Mouse (Mus musculus) left cerebral cortex, postnatal 4 days (tissue): ENCODE measurements around the gene Ddx43. TPM values are rescaled to one million over a fixed set of nuclear protein-coding genes. Genes with fewer than 3 reads are reported as not detected.
"Not testable (repeated sequence)": the region's sequence is repeated elsewhere in the genome, so short reads cannot be mapped to it uniquely, and the experiment has no call there.

ENCODE experiments used
- DNase-seq: peaks from one replicate; pipeline ENCODE4 v3.0.0-alpha.2; 2022
- intact Hi-C: fragments of 180-260 bp; cut with DNase I; formaldehyde crosslinking; loops from one replicate; pipeline ENCODE4 v1.15.1; 2025
- total RNA-seq, 2 experiments: library from RNA; stranded (reverse); gene quantifications; 2 replicates each; pipeline ENCODE4 v1.2.3; 2021

Gene Ddx43
- total RNA-seq = under 1 TPM in 1 of 2 experiments, not detected in 1; 0.20 TPM

GRCm38 (mm10) chr9:78395630-78396351, at the start of gene Ddx43:
Ddx43 (plus strand) TSS chr9:78395777.
- DNase-seq = peak; percentile 60
- intact Hi-C loops = no loop called here

- no peak for DNase-seq
- intact Hi-C loops = no loop called here
Observed at GRCm38 (mm10) chr9:78347004-78347403, 48.6 kb upstream of the Ddx43 start.

- intact Hi-C loops, DNase-seq: not testable (repeated sequence)
Observed at GRCm38 (mm10) chr9:78348206-78349004, 47.2 kb upstream of the Ddx43 start.

GRCm38 (mm10) chr9:78349141-78349540, 46.4 kb upstream of the Ddx43 start:
- intact Hi-C loops, DNase-seq: not testable (repeated sequence)

- DNase-seq, intact Hi-C loops: not testable (repeated sequence)
Observed at GRCm38 (mm10) chr9:78350007-78350406, 45.6 kb upstream of the Ddx43 start.

GRCm38 (mm10) chr9:78351504-78352220, 43.9 kb upstream of the Ddx43 start:
- intact Hi-C loops = no loop called here
- no peak for DNase-seq

- intact Hi-C loops = no loop called here
- DNase-seq = no peak
Observed at GRCm38 (mm10) chr9:78354665-78355578, 40.7 kb upstream of the Ddx43 start.

GRCm38 (mm10) chr9:78355611-78356010, 40.0 kb upstream of the Ddx43 start, which contains the start of gene Gsta2:
Gsta2 (minus strand) TSS chr9:78355788.
- DNase-seq = no peak
- intact Hi-C loops = no loop called here

GRCm38 (mm10) chr9:78358053-78358452, 37.5 kb upstream of the Ddx43 start:
- peak; percentile 68 for DNase-seq
- intact Hi-C loops = no loop called here

GRCm38 (mm10) chr9:78359750-78360483, 35.7 kb upstream of the Ddx43 start:
- intact Hi-C loops = no loop called here
- no peak for DNase-seq

GRCm38 (mm10) chr9:78360484-78360872, 35.1 kb upstream of the Ddx43 start:
- intact Hi-C loops = no loop called here
- DNase-seq = no peak

GRCm38 (mm10) chr9:78363374-78363773, 32.2 kb upstream of the Ddx43 start:
- intact Hi-C loops = no loop called here
- no peak for DNase-seq

GRCm38 (mm10) chr9:78364701-78365100, 30.9 kb upstream of the Ddx43 start:
- intact Hi-C loops = no loop called here

GRCm38 (mm10) chr9:78365850-78366544, 29.6 kb upstream of the Ddx43 start:
- DNase-seq = no peak
- intact Hi-C loops = no loop called here

More at GRCm38 (mm10) chr9:78364701-78365100, 30.9 kb upstream of the Ddx43 start:
- DNase-seq = no peak

GRCm38 (mm10) chr9:78367959-78368358, 27.6 kb upstream of the Ddx43 start, which contains the start of gene Dppa5a:
Dppa5a (minus strand) TSS chr9:78368177.
- DNase-seq, intact Hi-C loops: not testable (repeated sequence)

GRCm38 (mm10) chr9:78368671-78369293, 26.8 kb upstream of the Ddx43 start:
- DNase-seq = no peak
- intact Hi-C loops = no loop called here

- DNase-seq = no peak
- intact Hi-C loops = no loop called here
Observed at GRCm38 (mm10) chr9:78369349-78369748, 26.2 kb upstream of the Ddx43 start.

GRCm38 (mm10) chr9:78369786-78370185, 25.8 kb upstream of the Ddx43 start:
- intact Hi-C loops = no loop called here
- no peak for DNase-seq
